Mouse (Mus musculus) kidney, postnatal 25 days (tissue): ENCODE measurements at regions not wholly inside any gene's neighbourhood (a gene's known extent, or its start where the extent isn't known, plus 50 kb on each side); places are given as distances from the start of the nearest gene placed in this dataset.

Experiments
- DNase-seq, 2 experiments: peaks; one replicate each; pipeline ENCODE4 v3.0.0; 2021; ENCODE audit warnings: mixed read lengths in 2 of 2

DNA sequence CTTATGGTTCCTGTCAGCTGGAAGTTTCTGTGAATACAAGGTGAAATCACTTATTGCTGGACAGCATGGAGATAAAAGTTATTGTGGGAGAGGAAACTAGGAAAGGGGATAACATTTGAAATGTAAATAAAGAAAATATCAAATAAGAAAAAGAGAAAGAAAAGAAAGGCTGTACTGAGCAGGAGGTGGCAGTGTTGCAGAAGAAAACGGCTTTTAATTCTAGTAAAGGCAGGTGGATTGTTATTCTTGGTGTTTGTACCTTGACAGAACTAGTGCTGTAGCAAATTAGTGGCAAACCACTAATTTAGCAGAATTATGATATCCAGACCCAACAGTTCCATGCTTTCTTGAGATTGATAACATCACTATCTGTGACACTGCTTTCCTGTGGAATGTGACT is 52.6 kb downstream of the Gm10358 start:
- DNase-seq: no peak

- no peak for DNase-seq
Measured at GRCm38 (mm10) chr8:75350141-75350540, 56.2 kb downstream of the Gm10358 start.

- no peak for DNase-seq
Measured at GRCm38 (mm10) chr8:75348047-75348446, 58.3 kb downstream of the Gm10358 start.

DNA sequence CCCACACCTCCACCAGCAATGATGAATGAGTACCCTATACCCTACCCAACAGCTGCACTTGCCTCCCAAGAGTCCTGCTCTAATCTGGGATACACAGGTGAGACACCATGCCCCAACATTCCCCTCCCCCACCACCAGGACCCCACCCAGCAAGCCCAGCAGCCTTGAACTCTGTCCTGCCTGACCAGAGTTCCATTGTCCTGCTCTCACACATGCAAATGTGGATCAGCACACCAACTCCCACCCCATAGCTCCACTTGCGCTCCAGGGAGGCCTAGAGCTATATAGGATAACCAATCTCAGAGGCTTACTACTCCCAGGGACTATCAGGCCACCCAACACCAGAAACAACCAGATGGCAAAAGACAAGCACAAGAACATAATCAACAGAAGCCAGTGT is 85.8 kb downstream of the Gm10358 start:
- DNase-seq: peak in 1 of 2 experiments; percentile 37

DNA sequence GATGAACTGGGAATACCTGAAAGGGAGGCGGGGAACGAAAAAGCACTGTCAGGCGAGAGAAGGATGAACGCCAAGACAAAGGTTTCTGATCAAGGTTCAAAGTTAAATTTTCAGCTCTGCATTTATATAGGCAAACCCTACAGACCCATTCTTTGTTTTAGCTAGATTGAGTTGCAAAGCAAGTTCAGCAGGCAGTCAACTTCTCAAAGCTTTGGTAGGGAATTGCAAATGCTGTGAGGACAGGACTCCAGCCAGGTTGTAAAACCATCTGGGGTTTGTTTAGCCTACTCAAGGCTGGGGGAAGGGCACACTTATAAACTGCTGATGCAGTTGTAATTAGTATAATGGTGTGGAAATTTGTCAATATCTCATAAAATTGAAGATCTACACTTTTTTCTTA is 87.9 kb downstream of the Gm10358 start:
- no peak for DNase-seq

- DNase-seq: peak; percentile 33 to 66
Measured at GRCm38 (mm10) chr8:75315886-75316285, 90.5 kb downstream of the Gm10358 start.

DNA sequence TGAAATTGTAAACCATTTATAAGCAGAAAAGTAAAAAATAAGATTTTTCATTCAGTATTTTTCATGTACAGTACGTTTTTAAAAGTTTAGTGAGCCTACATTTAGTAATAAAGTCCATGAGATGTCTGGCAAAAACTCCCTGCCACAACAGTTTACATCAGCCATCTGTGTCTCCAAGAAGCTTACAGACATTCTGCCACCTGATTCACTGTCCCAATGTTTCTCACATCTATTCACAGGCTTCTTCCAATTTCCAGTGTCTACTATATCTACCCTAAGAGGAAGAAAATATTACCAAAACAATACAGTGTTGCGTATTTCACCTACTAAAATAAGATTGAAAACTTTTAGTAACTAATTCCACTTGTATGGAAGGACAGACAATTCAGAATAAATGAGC is 95.7 kb downstream of the Rasd2 start:
- no peak for DNase-seq

GRCm38 (mm10) chr8:75291921-75292320 is 78.2 kb downstream of the Rasd2 start:
- no peak for DNase-seq

GRCm38 (mm10) chr8:75289933-75290332 is 76.2 kb downstream of the Rasd2 start:
- DNase-seq: no peak
